Mouse (Mus musculus) kidney, adult 2 months (tissue): Measurements from ENCODE around the gene Batf.

ENCODE experiments used
- CTCF ChIP-seq: fragments of 200-500 bp; conservative IDR thresholded peaks from 2 replicates; pipeline ENCODE4 v1.5.1; 2011; ENCODE audit warnings: low read depth, mild to moderate bottlenecking, control low read depth, low read length, moderate library complexity, mixed read lengths; ENCODE audit not compliant: insufficient read depth, insufficient read length
- POLR2A ChIP-seq: fragments of 200-500 bp; IDR thresholded peaks from one replicate; pipeline ENCODE4 v1.6.1; 2011; ENCODE audit warnings: low read depth, low read length, control low read depth

- TF ChIP-seq CTCF (no peak), POLR2A (no peak)
These were observed 26.1 kb downstream of the Batf start for GRCm38 (mm10) chr12:85712587-85712986.
